Mouse (Mus musculus): ENCODE data around the gene Mfrp.

DNA sequence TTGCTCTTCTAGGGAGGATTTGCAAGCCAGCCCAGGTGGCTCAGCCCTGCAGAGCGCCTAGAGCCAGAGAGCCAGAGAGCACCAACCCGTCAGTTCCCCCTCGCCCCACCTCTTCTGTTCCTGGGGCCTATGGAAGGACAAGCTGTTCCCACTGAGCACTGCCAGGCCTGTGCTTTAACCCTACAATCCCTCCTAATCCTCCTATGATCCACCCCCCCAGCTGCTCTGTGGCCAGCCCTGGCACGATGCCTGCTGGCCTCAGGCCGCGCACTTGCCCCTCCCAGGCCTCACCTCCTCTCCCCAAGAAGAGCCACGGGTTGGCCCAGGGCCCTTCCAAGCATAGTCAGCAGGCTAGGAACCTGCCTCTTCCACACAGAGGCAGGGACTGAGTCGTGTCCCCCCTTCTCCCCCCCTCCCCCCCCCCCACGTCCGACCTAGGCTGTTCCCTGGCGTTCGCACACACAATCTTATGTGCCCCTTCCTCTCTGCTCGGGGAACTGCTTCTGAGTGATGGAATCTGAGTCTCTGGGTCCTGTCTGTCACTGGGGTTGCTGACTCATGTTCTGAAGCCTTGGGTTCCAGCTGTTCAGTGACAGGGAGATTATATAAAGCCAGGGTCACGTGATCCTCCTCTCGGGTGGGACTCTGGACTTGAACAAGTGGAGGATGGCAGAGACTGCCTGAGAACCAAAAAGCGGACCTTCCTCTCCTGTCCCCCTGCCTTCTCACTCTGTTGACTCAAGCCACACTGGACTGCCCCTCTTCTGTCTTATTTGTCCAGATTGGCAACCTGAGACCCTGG is 22.4 kb upstream of the Mfrp start:
- TF ChIP-seq CTCF (IDR thresholded peaks at IDR 0.05; ENCODE audit: extremely low read depth, insufficient read depth, insufficient read length, insufficient replicate concordance) (no peak), POLR2A (IDR thresholded peaks at IDR 0.05; ENCODE audit: low read depth, low read length) (no peak)
